Mouse (Mus musculus): ENCODE data around the gene Hs6st2.
A peak's percentile ranks its signal among the peaks of the same experiment; 100 is the strongest.

Hs6st2 gene

DNA sequence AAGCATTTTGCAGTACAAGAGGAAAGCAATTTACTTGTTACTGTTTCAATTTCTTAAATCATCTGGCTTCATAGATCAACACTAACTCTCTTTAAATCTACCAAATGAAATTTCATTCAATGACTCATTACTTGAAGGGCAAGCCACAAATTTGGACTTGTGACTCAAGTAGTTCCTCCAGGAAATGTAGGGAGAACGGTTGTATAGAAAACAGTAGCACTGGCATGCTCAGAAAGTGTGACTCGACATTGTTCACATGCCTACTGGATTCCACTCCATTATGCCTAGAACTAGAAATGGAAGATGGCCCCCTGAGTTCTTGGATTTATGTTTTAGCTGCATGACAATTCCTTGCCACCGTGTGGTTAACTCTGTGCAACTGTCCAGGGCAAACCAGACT, 100.0 kb downstream of the Hs6st2 start:
- DNase-seq: no peak

DNA sequence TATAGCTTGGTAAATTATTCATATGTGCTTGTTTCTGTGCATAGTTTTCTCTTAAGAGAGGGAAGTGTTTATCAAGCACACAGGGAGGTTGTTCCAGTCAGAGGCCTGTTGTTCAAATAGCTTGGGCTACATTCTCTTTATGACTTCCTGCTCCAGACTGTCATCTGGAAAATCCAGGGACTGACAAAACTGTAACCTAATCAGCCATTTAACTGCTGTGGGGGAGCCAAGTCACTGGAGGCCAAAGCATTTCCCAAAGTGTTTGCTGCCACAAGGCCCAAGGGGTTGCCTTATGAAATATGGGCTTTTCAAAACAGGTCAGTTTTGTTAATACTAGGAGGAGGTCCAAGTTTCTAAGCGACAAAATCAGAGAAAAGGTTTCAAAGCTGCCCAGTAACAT, 119.8 kb downstream of the Hs6st2 start:
- no peak for DNase-seq

DNA sequence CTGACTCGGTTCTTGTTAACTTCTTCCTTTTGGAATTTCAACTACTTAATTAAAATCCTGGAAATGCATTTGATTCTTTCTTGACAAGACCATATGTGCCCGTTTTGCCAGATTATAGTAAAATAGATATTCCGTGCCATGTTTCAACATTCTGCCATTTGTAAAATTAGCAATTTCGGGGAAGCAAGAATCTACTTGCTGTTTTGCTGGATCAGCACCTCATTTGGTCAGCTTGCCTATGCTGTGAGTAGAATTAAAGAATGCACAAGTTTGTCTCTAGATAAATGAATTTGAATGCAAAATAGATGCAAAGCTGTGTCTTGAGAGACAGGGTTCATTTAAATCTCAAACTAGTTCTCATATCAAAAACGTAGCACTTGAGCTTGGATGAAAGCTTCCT, 142.0 kb downstream of the Hs6st2 start:
- DNase-seq: no peak

DNA sequence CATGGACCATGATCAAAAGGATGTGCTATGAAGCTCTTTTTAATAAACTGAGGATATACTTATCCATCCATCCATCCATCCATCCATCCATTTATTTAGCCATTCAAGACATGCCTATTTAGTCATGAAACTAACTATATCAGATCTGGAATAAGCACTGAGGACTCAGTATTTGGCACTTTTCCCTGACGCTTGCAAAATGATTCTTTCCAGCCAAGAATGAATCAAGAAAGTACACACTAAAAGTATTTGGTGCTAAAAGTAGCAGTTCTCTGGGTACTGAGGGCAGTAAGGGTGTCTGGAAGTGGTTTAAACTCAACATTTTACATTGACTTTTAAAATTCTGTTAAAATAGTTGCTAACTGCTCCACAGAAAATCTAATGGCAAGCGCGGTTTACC, 144.6 kb downstream of the Hs6st2 start:
- DNase-seq: no peak

DNA sequence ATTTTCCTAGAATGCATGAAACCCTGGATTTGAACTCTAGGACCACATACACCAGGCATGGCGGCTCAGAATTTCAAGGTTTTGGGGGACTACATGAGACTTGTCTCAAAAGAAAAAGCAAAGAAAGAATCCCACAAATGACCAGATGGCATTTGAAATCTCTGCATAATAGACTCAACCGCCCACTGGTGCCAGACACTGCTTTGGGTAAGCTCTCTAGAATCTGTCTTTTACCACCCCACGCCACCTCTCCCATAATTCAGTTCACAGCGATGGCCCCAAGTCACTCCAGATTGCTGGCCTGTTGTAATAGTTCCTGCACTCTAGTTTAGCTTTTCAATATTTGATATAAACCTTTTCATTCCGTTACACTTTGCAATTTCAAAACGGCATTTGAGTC, 146.4 kb downstream of the Hs6st2 start:
- DNase-seq: no peak

DNA sequence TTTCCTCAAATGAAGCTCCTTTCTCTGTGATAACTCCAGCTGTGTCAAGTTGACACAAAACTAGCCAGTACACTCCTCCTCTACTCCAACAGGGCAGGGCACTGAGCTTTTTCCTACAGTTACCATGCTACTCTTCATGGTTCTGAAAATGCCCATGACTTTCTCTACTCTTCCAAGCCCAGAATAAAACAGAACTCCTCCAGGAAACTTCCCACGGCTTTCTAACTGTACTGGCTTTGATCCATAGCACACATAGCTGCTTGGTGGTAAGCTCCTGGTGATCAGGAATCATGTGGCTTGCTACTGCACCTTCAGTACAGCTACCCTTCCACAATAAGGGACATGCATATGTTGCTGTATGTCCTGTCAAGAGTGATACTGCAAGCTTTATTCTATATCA, 150.5 kb downstream of the Hs6st2 start:
- no peak for DNase-seq

DNA sequence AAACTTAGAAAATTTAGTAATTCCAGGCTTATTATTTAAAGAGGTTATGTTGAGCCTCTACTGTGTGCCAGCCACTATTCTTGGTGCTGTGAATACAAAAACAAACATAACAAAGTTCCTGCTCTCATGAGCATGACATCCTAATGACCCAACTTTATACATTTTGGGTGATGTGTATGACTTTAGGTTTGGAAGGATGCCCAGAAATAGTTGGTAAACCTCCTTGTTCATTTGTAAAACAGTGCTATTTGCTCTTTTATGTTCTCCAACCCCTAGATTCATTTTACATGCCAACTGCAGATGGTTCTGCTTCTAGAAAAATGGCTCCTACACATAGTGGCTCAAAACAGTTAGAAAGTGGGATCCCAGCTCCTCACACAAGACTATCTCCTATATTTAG, 153.1 kb downstream of the Hs6st2 start:
- DNase-seq: no peak

DNA sequence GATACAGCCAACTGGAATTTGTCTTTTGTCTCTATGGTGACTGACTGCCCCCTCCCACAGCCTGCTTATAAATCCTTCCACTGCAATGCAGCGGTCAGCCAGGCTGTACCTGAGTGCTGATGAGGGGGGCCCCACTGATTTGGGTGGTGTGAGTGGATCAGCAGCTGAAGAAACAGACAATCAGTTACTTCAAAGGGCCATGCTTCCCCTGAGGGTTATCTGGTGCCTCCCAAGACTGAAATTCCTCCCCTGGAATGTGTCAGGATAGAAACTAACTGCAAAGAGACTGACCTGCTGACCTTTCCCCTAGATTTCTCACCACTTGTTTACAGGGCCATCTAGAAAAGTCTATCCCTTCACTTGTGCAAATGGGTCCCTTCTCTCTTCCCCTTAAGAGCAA, 166.8 kb downstream of the Hs6st2 start:
- no peak for DNase-seq

DNA sequence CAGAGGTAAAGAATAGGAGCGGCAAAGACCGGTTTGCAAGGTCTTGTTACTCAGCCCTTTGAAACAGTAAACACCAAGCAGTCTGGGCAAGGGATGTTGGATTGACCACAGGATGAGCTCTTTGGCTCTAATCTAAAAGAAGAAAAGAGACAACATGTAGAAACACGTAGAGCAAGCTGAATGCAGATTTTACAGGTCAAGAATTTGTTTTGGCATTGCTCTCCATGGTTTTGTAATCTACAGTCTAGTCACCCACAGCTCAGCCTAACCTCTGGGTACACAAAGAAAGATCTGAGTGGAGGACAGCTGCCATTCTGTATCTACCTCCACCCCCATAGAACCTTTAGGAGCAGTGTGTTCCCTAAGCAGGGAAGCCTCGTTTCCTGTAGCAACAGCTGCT, 175.1 kb downstream of the Hs6st2 start:
- no peak for DNase-seq

DNA sequence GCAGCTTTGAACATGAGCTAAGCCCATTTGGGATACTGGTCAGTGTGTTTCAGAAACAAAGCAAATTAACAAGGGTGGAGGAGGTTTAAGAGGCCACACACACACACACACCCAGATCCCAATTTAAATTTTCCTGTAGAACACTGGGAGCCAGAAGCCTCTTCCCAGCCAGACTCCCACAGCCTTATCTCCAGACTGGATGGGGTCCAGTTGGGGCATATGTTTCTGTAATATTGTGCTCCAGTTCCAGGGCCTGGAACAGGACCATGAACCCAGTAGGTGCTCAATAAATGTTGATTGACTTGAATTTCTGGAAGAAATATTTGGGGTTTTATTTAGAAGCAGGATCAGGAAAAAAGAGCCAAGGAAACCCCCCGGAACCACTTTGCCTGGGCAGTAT, 176.0 kb downstream of the Hs6st2 start:
- DNase-seq: peak; percentile 64 to 80

DNA sequence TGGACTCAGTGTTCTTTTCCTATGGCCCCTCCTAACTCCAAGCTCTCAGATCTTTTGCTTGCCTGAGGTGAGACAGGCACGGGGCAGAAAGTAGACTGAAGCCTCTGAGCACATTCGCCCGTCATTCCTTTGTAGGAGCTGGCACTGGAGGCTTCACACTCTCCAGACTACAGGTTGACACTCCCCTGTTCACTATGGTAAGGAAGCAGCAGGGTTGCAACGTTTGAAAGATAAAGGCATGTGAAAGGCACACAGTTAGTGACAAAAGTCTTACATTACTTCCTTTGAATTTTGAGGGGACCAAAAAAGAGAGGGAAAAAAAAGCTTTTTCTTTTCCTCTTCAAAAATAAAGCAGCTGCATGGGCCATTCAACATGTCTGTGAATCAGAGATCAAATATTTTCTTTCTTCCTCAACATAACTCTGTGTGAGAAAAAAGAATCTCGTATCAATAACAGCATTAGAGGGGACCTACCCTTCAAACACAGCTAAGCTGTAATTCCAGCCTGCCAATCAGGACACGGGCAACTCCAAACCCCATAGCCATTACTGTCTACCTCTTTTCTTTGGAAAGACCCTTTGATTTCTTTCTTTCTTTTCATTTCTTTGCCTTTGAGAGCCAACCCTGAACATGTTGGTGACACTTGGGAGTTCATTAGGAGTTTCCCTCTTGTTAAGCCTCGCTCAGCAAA, 177.7 kb downstream of the Hs6st2 start:
- no peak for DNase-seq

DNA sequence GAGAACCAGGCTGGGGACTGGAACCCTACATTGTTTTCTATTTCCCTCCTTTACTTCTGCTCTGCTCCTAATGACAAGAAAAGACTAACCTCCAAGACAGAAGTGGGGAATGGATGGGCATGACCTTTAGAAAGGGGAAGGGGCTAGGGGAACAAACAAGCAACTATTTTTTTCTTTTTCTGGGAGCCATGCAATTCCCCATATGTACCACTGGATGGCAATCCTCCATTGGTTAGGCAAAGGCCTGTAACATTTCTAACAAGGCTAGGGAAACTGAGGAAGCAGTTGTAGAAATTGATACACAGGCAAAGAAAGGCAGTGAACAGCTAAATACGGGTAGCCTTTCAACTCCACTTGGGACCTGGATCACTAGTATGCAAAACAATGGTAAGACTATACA, 183.8 kb downstream of the Hs6st2 start:
- DNase-seq: no peak

DNA sequence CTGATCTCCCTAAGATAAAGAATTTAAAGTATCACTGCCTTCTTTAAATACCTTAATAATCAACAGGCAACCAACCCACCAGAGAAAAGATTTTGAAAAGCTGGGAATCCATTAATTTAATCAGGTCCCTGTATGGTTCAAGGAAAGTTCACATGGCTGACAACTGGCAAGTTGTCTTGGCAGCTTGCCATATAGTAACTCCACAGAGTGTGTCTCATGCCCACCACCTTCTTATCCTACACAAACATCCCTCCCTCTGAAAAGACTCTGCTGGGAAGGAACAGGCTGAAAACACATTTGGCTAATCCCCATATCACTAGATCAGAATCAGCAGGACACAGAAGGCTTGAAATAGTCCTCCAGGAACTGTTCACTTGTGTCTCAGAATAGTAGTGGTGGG, 193.3 kb downstream of the Hs6st2 start:
- DNase-seq: no peak

DNA sequence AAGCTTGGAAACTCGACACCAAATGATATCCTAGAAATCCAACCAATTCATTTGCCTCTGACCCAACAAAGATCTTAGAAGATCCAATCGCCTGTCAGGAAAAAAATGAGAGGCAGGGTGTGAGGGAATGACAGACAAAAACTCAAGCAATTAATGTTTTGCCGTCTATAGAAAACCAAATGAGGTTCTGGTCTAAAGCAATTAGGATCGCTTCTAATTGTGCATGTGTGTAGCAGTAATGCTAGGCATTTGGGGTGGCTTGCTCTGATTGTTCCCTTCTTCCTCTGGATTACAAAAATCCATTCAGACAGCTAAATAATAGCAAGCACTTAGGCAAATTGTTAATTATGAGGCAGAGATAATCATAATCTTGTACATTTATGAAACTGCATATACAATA, 212.2 kb downstream of the Hs6st2 start:
- DNase-seq: no peak

DNA sequence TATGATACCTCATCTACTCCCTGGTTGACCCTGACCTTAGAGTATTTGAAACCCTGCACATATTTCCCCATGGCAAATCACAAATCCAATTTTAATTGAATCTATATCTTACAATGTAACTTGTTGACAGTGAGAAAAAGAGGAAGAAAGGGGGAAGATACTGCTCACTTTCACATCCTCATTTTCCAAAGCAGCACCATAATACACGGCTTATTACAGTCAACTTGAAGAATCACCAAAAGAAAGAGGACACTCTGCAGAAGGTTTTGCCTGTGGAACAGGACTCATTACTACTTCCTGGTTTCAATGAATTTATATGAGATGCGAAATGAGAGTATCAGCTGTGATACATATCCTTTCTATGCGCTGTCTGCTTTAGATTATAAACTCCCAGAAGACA, 220.2 kb downstream of the Hs6st2 start:
- no peak for DNase-seq

DNA sequence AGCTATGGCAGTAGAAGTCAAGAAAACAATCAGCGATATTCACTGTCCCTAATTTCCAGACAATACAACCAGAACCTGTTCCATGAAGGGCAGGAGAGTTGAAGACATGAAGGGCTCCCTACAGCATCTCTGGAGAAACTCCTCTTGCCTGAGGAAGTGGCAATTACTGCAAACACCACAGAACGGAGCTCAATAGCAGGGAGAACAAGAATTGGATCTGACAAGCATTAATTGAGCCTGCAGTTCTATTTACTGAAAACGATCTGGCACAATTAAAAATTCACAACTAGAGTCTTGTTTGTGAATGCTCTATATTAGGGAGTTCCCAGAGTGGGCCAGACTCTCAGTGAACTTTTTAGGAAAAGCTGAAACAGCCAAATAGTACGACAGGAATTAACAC, 238.3 kb downstream of the Hs6st2 start:
- no peak for DNase-seq

DNA sequence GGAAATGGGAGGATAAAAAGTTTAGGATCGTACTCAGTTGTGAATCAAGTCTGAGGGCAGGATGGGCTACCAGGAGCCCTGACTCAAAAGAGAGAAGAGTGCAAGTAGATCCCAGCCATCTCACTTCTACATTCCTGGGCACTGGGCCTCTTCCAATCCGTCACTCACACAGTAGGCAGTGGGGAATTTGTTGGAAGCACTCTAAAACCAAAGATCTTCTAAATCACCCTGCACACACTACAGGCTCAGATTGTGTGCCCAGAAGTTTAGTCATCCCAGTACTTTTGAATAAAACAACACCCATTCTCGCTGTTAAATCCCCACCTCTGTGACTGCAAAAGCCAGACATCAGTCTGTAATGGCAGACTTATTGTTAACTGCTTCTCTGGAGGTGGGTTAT, 249.9 kb downstream of the Hs6st2 start:
- no peak for DNase-seq

DNA sequence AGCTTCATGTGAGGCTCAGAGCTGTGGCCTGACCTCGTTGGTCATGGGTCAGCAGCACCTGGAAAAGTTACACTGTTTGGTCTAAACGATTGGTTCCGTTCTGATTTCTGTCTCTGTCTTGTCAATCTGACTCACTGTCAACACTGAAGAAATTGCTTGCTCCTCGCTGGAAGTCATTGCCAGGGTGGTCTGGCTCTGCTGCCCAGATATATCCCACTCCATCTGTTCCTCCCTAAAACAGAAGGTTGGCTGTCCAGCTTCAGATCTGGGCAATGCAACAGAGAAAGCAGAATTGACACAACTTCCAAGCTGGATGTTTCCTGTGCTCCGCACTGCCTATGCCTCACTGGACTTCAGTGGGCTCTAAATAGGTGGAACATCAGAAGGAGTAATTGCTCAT, 256.6 kb downstream of the Hs6st2 start:
- no peak for DNase-seq

DNA sequence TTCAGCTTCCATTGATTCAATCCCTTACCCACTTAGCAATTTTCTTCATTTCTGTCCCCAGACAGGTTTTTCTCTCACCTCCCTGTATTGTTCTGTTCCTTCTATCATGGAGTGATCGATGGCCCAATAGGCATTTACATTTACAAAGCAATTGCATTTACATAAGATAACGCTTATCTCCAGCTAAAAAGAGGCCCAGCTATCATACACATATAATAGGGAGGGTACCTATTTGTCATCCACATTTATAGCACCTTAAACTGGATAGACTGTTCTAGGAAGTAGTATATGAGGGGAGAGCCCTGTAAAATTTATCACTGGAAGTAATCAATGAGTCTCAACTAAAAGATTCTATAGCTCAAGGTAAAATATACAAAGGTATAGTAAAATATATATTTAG, 271.4 kb downstream of the Hs6st2 start:
- DNase-seq: no peak

DNA sequence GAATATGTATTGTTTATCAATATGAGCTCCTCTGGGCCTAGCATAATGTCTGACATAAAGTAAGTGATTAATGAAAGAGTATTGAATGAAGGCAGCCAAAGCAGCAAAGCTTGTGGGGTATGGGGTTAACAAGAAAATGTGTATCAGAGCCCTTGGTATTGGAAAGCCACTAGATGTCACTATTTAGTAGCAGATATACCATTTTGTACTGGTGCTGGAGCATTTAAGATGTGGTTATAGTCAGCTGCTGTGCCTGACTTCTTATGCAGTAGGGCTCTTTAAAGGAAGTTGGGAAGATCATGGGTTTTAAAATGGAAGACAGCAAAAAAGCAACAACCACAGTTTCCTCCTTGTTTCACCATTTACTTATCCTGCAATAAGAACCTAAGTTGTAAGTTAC, 284.2 kb downstream of the Hs6st2 start:
- peak in 1 of 2 experiments; percentile 2 for DNase-seq

DNA sequence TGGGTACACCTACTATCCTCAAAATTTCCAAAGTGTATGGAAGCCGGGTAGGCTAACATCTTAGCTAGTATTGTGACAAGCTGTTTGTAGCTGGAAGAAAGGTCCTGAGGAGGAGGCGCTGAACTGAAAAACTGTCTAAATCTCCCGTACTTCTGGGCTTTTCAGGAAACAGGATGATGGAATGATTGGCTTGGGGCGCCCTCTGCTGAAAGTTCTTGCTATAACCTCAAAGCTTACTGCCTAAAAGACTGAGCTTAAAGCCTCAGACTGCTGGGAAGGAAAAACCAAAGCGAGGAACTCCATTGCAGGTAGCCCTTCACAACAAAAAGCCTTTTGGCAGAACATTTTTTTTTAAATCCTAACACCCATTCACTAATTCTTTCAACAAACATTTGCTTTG, 307.0 kb downstream of the Hs6st2 start:
- peak; percentile 77 to 83 for DNase-seq

DNA sequence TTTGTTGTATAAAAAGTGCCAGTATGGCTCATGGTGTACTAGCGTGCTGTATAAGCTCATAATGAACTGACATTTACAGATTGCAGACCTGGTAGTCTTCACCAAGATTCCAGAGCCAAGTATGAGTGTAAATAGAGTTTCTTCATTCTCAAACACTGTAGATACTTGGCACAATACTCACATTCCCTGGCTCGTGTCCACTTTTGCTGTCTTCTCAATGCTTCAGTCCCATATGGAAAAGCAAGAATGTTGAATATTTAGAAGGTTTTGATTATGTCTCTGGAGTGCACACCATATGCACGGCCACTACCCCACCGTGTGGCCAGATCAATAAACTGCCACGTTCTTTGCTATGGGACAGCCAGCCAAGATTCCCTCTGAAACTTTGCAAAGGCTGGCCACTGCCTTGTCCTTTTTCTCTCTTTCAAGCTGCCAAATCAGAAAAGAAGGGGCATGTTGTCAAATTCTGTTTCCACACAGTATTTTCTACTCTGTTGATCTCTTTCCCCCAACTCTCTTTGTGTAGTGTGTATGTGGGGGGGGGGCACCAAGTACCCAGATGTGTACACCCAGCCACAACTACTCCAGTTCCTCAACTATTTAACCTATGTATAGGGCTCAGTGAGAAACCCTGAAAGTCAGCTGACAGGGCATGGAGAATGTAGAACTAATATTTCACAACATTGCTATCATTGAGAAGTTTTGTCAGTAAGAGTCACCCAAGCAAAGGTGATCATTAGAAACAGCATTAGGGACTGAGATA, 309.0 kb downstream of the Hs6st2 start:
- DNase-seq: peak; percentile 11 to 45

DNA sequence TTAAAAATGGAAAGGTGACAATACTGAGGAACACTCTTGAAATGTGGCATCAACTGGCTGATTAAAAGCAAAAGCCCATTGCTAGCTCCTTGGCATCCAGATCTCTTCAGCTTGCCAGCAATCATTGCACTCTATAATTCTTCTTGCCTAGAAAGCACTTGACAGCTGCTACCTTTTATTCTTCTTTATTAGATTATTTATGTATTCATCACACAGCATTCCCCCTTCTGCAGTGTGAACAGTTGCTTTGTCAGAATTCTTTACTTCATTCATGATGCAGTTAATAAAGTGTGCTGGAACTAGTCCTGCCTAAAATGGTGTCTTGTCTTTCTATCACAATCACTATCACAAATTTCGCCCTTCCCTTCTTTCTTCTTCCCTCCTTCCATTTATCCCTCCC, 332.0 kb downstream of the Hs6st2 start:
- no peak for DNase-seq

DNA sequence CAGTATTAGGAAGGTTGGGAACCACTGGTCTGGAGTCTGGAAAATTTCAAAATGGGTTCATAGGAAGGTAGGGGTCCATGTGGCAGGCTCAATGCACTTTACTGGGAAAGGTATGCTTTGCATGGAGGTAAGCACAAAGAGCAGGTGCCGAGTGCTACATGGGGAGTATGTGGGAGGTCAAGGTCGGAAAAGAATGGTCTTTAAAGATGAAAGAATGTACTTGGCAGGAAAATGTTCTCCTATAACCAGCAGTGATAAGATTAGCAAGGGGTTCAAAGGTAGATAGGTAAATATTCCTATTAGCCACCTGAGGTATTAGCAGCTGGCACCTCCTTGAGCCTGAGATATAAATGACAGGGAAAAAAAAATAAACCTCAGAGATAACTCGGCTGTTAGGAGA, 338.1 kb downstream of the Hs6st2 start:
- DNase-seq: no peak

Measured in cerebellum, postnatal 25 days (tissue).